Mouse (Mus musculus): Measurements from ENCODE around the gene Igsf8. TPM values are rescaled to one million over a fixed set of nuclear protein-coding genes. Genes with fewer than 3 reads are reported as not detected.

Gene Igsf8
- polyA plus RNA-seq, 1 experiment from 2014 or later, result 66.2 TPM

GRCm38 (mm10) chr1:172328461-172328860 lies 67.0 kb downstream of the Igsf8 start:
- Histone ChIP-seq H3K27me3 (replicated peaks) (peaks cover 6% of the 10 kb centered on the region), H3K27ac (no peak overlapping the region), H3K9me3 (no peaks in the 10 kb centered on the region), H3K9ac (peak overlapping the region; percentile 60; the same call in 1 of the 2 replicates), H3K36me3 (replicated peaks) (no peaks in the 10 kb centered on the region), H3K4me3 (peak overlapping the region; percentile 42), H3K4me1 (peaks cover 23% of the 10 kb centered on the region), H3K4me2 (peak overlapping the region; percentile 69)
- no peak for ATAC-seq (replicated peaks)
- WGBS, result 85% methylated on average over 7 of the region's 7 CpGs

DNA sequence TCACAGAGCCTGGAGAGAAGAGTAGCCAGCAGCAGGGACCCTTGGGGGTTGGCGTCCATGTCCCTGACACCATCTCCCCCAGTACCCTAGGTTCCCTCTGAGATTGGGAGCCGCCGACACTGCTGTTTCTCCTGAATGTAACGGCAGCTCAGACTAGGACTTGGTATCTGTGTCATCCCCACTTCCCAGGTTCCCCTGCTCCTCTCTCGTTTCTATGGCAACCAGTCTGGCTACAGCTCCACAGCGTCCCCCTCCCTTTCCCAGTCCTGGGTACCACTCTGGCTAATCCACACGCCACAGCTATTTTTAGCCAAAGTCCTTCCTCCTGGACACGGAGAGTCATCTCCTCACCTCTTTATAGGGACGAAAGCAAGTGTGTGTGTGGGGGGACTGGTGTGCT lies 67.7 kb downstream of the Igsf8 start, which contains the start of gene Kcnj9:
Gene Kcnj9 (minus strand): TSS at position 188 of the 400 bp plus-strand sequence.
- H3K4me3 ChIP-seq, result peak within 1 kb of the TSS; percentile 42

DNA sequence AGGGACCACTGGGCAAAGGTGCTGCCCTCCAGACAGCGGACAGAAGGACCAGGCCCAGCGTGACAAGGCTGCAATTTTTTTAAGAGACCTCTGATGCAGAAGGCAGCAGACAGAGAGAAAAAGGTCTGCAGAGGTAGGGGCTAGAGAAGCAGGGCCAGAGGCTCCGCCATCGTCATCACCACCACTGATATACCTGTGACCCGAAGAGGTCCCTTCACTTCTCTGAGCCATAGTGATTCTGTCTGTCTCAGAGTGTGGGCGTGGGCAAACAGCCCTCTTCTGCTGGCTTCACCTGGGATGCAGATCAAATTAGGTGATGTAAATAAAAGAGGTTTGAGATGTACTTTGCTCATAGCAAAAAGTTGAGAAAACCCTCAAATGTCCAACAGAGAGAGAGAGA lies 68.2 kb downstream of the Igsf8 start:
- Histone ChIP-seq H3K9me3 (no peaks in the 10 kb centered on the region), H3K4me1 (peaks cover 23% of the 10 kb centered on the region), H3K4me2 (peak overlapping the region; percentile 69), H3K9ac (no peak overlapping the region), H3K27ac (peak overlapping the region; percentile 61), H3K36me3 (replicated peaks) (no peaks in the 10 kb centered on the region), H3K4me3 (no peak overlapping the region), H3K27me3 (replicated peaks) (peaks cover 6% of the 10 kb centered on the region)
- WGBS, result 64% methylated on average over 6 of the region's 6 CpGs
- peak; percentile 52 for ATAC-seq (replicated peaks)

More for the DNA sequence above, 67.7 kb downstream of the Igsf8 start, which contains the start of gene Kcnj9:
- peak within 1 kb of the TSS; percentile 60 for H3K9ac ChIP-seq
- 13% methylated on average over 9 of the region's 9 CpGs for WGBS
- H3K27me3 ChIP-seq (replicated peaks), result peaks cover 6% of the 10 kb centered on the region
- H3K36me3 ChIP-seq (replicated peaks), result no peaks in the 10 kb centered on the region
- peak; percentile 93 for ATAC-seq (replicated peaks)
- peaks cover 23% of the 10 kb centered on the region for H3K4me1 ChIP-seq
- peak within 1 kb of the TSS; percentile 61 for H3K27ac ChIP-seq
- peak within 1 kb of the TSS; percentile 69 for H3K4me2 ChIP-seq
- H3K9me3 ChIP-seq, result no peaks in the 10 kb centered on the region

- no peak overlapping the region for H3K4me2 ChIP-seq
- H3K9ac ChIP-seq, result no peak overlapping the region
- 70% methylated on average over 8 of the region's 8 CpGs for WGBS
- peaks cover 16% of the 10 kb centered on the region for H3K4me1 ChIP-seq
- ATAC-seq (replicated peaks), result no peak
- no peak overlapping the region for H3K27ac ChIP-seq
- H3K36me3 ChIP-seq (replicated peaks), result no peaks in the 10 kb centered on the region
- peaks cover 6% of the 10 kb centered on the region for H3K27me3 ChIP-seq (replicated peaks)
- no peaks in the 10 kb centered on the region for H3K9me3 ChIP-seq
- H3K4me3 ChIP-seq, result no peak overlapping the region
Observed at GRCm38 (mm10) chr1:172331422-172331947, 70.0 kb downstream of the Igsf8 start.

DNA sequence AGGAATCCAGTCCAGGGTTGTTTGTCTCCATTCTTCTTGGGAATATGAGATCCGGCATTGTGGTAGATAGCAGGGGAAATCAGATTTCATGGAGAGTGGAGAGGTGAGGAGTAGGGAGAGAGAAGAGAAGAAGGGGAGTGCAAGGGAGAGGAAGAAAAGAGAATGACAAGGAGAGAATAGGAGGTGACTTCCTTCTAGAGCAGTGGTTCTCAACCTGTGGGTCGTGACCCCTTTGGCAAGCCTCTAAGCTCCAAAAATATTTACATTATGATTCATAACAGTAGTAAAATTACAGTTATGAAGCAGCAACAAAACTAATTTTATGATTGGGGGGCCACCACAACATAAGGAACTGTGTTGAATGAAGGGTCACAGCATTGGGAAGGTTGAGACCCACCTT lies 71.5 kb downstream of the Igsf8 start:
- WGBS, result 90% methylated on average over 2 of the region's 2 CpGs
- Histone ChIP-seq H3K27me3 (replicated peaks) (no peaks in the 10 kb centered on the region; the same call in 1 of the 2 replicates), H3K4me3 (no peak overlapping the region), H3K9me3 (no peaks in the 10 kb centered on the region), H3K4me2 (no peak overlapping the region), H3K9ac (no peak overlapping the region), H3K27ac (no peak overlapping the region), H3K36me3 (replicated peaks) (no peaks in the 10 kb centered on the region), H3K4me1 (peaks cover 16% of the 10 kb centered on the region)
- ATAC-seq (replicated peaks), result no peak

- no peak overlapping the region for H3K4me3 ChIP-seq
- H3K4me2 ChIP-seq, result no peak overlapping the region
- ATAC-seq (replicated peaks), result no peak
- H3K9me3 ChIP-seq, result no peaks in the 10 kb centered on the region
- no peaks in the 10 kb centered on the region; the same call in 1 of the 2 replicates for H3K27me3 ChIP-seq (replicated peaks)
- WGBS, result 18% methylated on average over 3 of the region's 3 CpGs
- no peak overlapping the region for H3K9ac ChIP-seq
- no peak overlapping the region for H3K27ac ChIP-seq
- no peaks in the 10 kb centered on the region for H3K36me3 ChIP-seq (replicated peaks)
- peaks cover 14% of the 10 kb centered on the region for H3K4me1 ChIP-seq
Observed at GRCm38 (mm10) chr1:172333512-172333911, 72.1 kb downstream of the Igsf8 start.

DNA sequence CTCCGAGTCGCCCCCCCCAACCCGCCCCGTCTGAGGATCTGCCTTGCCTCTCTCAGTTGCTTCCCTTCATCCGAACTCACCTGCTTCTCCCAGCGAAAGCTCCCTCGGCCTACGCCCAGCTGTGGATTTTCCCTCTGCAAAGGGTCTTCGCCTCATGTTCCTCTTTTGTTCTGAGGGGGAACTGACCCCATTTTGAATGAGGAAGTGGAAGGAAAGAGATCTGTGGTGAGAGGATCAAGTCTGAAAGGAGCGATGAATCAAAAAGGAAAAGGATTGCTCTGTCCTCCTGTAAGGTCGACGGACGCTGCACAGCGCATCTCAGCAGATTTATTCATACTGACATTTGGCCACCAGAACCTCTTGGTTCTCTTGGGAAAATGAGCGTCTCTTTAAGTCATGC lies 74.4 kb downstream of the Igsf8 start:
- no peak for ATAC-seq (replicated peaks)
- Histone ChIP-seq H3K27me3 (replicated peaks) (peaks cover 5% of the 10 kb centered on the region; the same call in 1 of the 2 replicates), H3K27ac (no peak overlapping the region), H3K36me3 (replicated peaks) (no peaks in the 10 kb centered on the region), H3K4me3 (no peak overlapping the region), H3K9me3 (no peaks in the 10 kb centered on the region), H3K9ac (no peak overlapping the region), H3K4me1 (peaks cover 6% of the 10 kb centered on the region), H3K4me2 (no peak overlapping the region)
- 75% methylated on average over 15 of the region's 15 CpGs for WGBS

DNA sequence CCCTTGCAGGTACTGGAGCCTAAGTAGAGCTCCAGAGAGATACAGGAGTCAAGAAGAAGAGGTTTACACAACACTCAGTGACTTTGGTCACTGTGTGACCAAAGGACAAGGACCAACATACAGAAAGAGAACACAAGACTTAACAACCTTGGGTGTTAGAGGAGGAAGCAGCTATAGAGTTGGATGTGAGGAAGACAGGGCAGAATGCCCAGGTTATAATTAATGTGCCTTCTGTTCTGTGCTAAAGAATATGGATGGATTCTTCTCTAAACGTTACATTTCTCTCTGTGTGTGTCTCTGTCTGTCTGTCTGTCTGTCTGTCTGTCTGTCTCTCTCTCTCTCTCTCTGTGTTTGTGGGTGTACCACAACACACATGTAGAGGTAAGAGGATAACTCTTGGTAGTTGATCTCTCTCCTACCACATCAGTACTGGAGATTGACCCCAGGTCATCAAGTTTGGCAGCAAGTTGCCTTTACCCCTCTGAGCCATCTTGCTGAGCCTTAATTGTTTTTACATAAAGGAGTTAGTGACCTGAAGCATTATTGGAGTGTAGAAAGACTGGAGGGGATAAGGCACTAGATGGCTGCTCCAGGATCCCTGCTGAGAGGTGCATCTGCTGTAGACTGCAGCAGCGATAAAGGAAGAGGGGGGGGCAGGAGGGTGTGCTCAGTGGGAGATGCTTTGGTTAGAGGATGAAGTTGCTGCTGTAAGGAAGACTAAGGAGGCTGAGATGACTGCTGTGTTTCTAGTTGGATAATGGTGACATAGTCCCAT lies 76.2 kb downstream of the Igsf8 start:
- 35% methylated on average over 2 of the region's 2 CpGs for WGBS
- peaks cover 5% of the 10 kb centered on the region for H3K27me3 ChIP-seq (replicated peaks)
- no peak overlapping the region for H3K4me3 ChIP-seq

GRCm38 (mm10) chr1:172340729-172341321 lies 79.4 kb downstream of the Igsf8 start, which contains the start of gene Kcnj10:
Kcnj10 (plus strand) TSS chr1:172341210.
- 1% methylated on average over 38 of the region's 38 CpGs for WGBS
- Histone ChIP-seq H3K9ac (peak within 1 kb of the TSS; percentile 19; the same call in 1 of the 2 replicates), H3K4me1 (peaks cover 12% of the 10 kb centered on the region), H3K4me2 (peak within 1 kb of the TSS; percentile 75), H3K27me3 (replicated peaks) (peaks cover 5% of the 10 kb centered on the region), H3K27ac (peak within 1 kb of the TSS; percentile 53; the same call in 1 of the 2 replicates), H3K36me3 (replicated peaks) (no peaks in the 10 kb centered on the region), H3K9me3 (no peaks in the 10 kb centered on the region), H3K4me3 (peak within 1 kb of the TSS; percentile 41)
- ATAC-seq (replicated peaks), result peak; percentile 91

More for the DNA sequence above, 76.2 kb downstream of the Igsf8 start:
- no peak overlapping the region for H3K27ac ChIP-seq
- H3K36me3 ChIP-seq (replicated peaks), result no peaks in the 10 kb centered on the region
- H3K9me3 ChIP-seq, result no peaks in the 10 kb centered on the region
- ATAC-seq (replicated peaks), result no peak
- no peak overlapping the region for H3K4me2 ChIP-seq
- H3K9ac ChIP-seq, result no peak overlapping the region
- peaks cover 12% of the 10 kb centered on the region for H3K4me1 ChIP-seq

- peak overlapping the region; percentile 75 for H3K4me2 ChIP-seq
- ATAC-seq (replicated peaks), result 0 out of 2 replicates have a peak, but pooled peaks have one; percentile 7
- H3K9me3 ChIP-seq, result no peaks in the 10 kb centered on the region
- no peaks in the 10 kb centered on the region for H3K36me3 ChIP-seq (replicated peaks)
- peak overlapping the region; percentile 46; the same call in 1 of the 2 replicates for H3K27ac ChIP-seq
- peak overlapping the region; percentile 19; the same call in 1 of the 2 replicates for H3K9ac ChIP-seq
- peak overlapping the region; percentile 41 for H3K4me3 ChIP-seq
- peaks cover 12% of the 10 kb centered on the region for H3K4me1 ChIP-seq
- H3K27me3 ChIP-seq (replicated peaks), result peaks cover 5% of the 10 kb centered on the region; the same call in 1 of the 2 replicates
- 15% methylated on average over 10 of the region's 10 CpGs for WGBS
Observed at GRCm38 (mm10) chr1:172341386-172341785, 79.9 kb downstream of the Igsf8 start.

- no peak overlapping the region for H3K9ac ChIP-seq
- H3K27ac ChIP-seq, result peak overlapping the region; percentile 53
- peaks cover 12% of the 10 kb centered on the region for H3K4me1 ChIP-seq
- ATAC-seq (replicated peaks), result peak; percentile 65
- no peaks in the 10 kb centered on the region for H3K36me3 ChIP-seq (replicated peaks)
- peaks cover 5% of the 10 kb centered on the region; the same call in 1 of the 2 replicates for H3K27me3 ChIP-seq (replicated peaks)
- 0 out of 2 replicates have a peak overlapping the region, but pooled peaks have one; percentile 41 for H3K4me3 ChIP-seq
- WGBS, result 87% methylated on average over 3 of the region's 3 CpGs
- 0 out of 2 replicates have a peak overlapping the region, but pooled peaks have one; percentile 75 for H3K4me2 ChIP-seq
- H3K9me3 ChIP-seq, result no peaks in the 10 kb centered on the region
Observed at GRCm38 (mm10) chr1:172342729-172343128, 81.3 kb downstream of the Igsf8 start.

DNA sequence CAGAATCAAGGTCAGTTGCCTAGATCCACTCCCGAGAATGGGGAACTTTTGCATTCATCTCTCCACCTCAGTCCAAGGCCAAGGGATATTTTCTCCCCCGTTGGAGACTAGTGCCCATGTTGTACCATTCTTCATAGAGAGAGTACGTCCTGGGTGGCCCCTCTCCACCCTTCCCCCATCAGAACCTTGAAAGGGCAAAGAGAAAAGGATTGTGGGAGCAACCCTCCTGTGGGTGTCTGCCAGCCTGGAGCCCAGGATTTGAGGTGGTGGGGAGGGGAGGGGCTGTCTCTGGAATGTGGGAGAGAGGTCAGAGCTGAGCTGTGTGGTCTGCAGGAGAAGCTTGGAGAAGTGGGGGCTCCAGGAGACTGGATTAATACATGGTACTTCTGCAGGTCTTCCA lies 82.5 kb downstream of the Igsf8 start:
- H3K4me1 ChIP-seq, result peaks cover 12% of the 10 kb centered on the region
- no peak overlapping the region; the same call in 1 of the 2 replicates for H3K4me2 ChIP-seq

More for the DNA sequence above, 82.5 kb downstream of the Igsf8 start:
- no peak for ATAC-seq (replicated peaks)
- WGBS, result 52% methylated on average over 3 of the region's 3 CpGs
- Histone ChIP-seq H3K27ac (0 out of 2 replicates have a peak overlapping the region, but pooled peaks have one; percentile 42), H3K9ac (no peak overlapping the region), H3K36me3 (replicated peaks) (no peaks in the 10 kb centered on the region), H3K4me3 (no peak overlapping the region), H3K27me3 (replicated peaks) (peaks cover 5% of the 10 kb centered on the region; the same call in 1 of the 2 replicates), H3K9me3 (no peaks in the 10 kb centered on the region)
